Mouse (Mus musculus) kidney, adult 2 months (tissue): ENCODE measurements around the gene Mpdz.

Experiments
- CTCF ChIP-seq: fragments of 200-500 bp; conservative IDR thresholded peaks from 2 replicates; pipeline ENCODE4 v1.5.1; 2011; ENCODE audit warnings: low read depth, mild to moderate bottlenecking, control low read depth, low read length, moderate library complexity, mixed read lengths; ENCODE audit not compliant: insufficient read depth, insufficient read length
- POLR2A ChIP-seq: fragments of 200-500 bp; IDR thresholded peaks from one replicate; pipeline ENCODE4 v1.6.1; 2011; ENCODE audit warnings: low read depth, low read length, control low read depth

GRCm38 (mm10) chr4:81275957-81276715, 166.5 kb downstream of the Mpdz start:
- no peak for TF ChIP-seq POLR2A
- no peak for TF ChIP-seq CTCF
